Mouse (Mus musculus) testis, adult 2 months (tissue): ENCODE results near the gene Prr7.

Experiments used
- CTCF ChIP-seq: fragments of 200-500 bp; IDR thresholded peaks from 2 replicates; pipeline ENCODE4 v1.5.1; 2012; ENCODE audit warnings: low read depth, mild to moderate bottlenecking, inconsistent platforms, low read length, moderate library complexity; ENCODE audit not compliant: control insufficient read depth, insufficient read depth, insufficient replicate concordance
- POLR2A ChIP-seq: fragments of 200-500 bp; IDR thresholded peaks from 2 replicates; pipeline ENCODE4 v1.6.1; 2012; ENCODE audit warnings: low read depth, mild to moderate bottlenecking, inconsistent platforms, low read length, moderate library complexity; ENCODE audit not compliant: control insufficient read depth

DNA sequence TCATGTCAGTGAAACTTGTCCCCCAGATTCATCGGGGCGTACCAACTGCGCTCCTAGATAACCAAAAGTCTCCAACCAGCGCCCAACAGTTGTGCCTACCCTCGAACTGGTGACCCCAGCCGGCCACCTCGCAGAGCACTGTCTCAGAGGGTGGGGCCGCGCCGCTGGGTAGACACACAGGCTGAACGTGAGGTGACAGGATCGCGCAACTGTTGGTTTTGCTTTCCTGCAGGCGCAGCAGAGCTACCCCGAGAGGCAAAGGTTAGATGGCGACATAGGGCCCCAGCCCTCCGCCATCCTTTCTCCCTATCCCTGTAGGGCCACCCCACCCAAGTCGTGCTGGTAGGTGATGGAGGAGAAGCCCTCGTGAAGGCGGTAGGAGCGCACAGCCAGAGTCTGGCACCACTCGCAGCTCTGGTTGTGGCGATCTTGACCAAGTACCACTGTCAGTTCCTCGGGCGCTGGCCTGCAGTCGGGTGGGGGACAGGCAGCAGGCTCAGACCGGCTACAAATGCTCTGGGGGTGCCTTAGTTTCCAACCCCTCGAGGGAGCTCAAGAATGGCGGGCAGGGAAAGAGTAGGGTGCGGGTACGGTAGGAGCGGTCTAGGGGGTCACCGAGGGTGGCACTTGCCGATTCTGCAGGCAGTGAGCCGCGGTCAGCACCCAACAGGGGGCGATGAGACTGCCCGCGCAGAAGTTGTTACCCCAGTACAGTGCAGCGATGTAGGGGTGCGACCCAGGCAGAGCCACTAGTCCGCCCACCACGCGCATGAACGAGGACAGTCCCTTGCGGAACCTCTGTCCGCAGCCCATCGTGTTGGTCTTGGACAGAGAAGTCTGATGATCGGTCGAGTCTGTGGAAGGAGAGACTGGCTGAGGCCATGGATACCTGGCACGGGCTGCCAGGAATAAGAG is 43.8 kb upstream of the Prr7 start:
- TF ChIP-seq CTCF (no peak), POLR2A (no peak)
